Mouse (Mus musculus) forebrain, embryonic 10.5 days (tissue): ENCODE measurements at regions not wholly inside any gene's neighbourhood (a gene's known extent, or its start where the extent isn't known, plus 50 kb on each side); places are given as distances from the start of the nearest gene placed in this dataset.
A peak's percentile ranks its signal among the peaks of the same experiment; 100 is the strongest.

Source experiments
- DNase-seq: peaks from one replicate; pipeline ENCODE4 v3.0.0-alpha.2; 2017; ENCODE audit warnings: low spot score; ENCODE audit errors: extremely low spot score
- H3K27ac ChIP-seq: fragments of 300-500 bp; sonication (generic); 2 replicates; pipeline ENCODE4 v1.5.1; 2016; ENCODE audit warnings: mild to moderate bottlenecking
- H3K27me3 ChIP-seq: fragments of 300-500 bp; sonication (generic); 2 replicates; pipeline ENCODE4 v1.6.1; 2016; ENCODE audit warnings: mild to moderate bottlenecking; ENCODE audit not compliant: poor library complexity, severe bottlenecking
- H3K36me3 ChIP-seq: fragments of 300-500 bp; sonication (generic); replicated peaks from 2 replicates; pipeline ENCODE4 v1.6.1; 2016; ENCODE audit warnings: mild to moderate bottlenecking, moderate library complexity
- H3K4me1 ChIP-seq: fragments of 300-500 bp; sonication (generic); 2 replicates; pipeline ENCODE4 v1.6.1; 2016
- H3K4me3 ChIP-seq: fragments of 300-500 bp; sonication (generic); 2 replicates; pipeline ENCODE4 v1.5.1; 2016; ENCODE audit warnings: mild to moderate bottlenecking, moderate library complexity
- H3K9me3 ChIP-seq: fragments of 300-500 bp; sonication (generic); 2 replicates; pipeline ENCODE4 v1.6.1; 2016; ENCODE audit warnings: mild to moderate bottlenecking, moderate library complexity
- WGBS: fragments of 180-500 bp; shearing (Covaris S2); methylation state at CpG from one replicate; pipeline ENCODE4 v1.1.7; 2016; 5-methylcytosine and 5-hydroxymethylcytosine counted together

GRCm38 (mm10) chr1:19881193-19881592 is 672.5 kb downstream of the Tfap2b start:
- no peaks in the 10 kb centered on the region for H3K9me3 ChIP-seq
- no peak overlapping the region for H3K4me3 ChIP-seq
- DNase-seq = no peak
- no peak overlapping the region for H3K27ac ChIP-seq
- WGBS = 61% methylated on average over 8 of the region's 8 CpGs
- H3K4me1 ChIP-seq = 0 out of 2 replicates have a peak, but pooled peaks cover 5% of the 10 kb centered on the region
- H3K36me3 ChIP-seq = no peaks in the 10 kb centered on the region
- peaks cover 11% of the 10 kb centered on the region; the same call in 1 of the 2 replicates for H3K27me3 ChIP-seq

- no peaks in the 10 kb centered on the region for H3K9me3 ChIP-seq
- H3K36me3 ChIP-seq = no peaks in the 10 kb centered on the region
- WGBS = 49% methylated on average over 5 of the region's 5 CpGs
- DNase-seq = no peak
- no peak overlapping the region for H3K27ac ChIP-seq
- peaks cover 29% of the 10 kb centered on the region for H3K4me1 ChIP-seq
- peaks cover 98% of the 10 kb centered on the region for H3K27me3 ChIP-seq
- no peak overlapping the region for H3K4me3 ChIP-seq
Observed at GRCm38 (mm10) chr1:19899426-19899825, 690.7 kb downstream of the Tfap2b start.

GRCm38 (mm10) chr1:19899889-19900310 is 691.2 kb downstream of the Tfap2b start:
- DNase-seq = peak; percentile 42
- Histone ChIP-seq H3K9me3 (no peaks in the 10 kb centered on the region), H3K4me3 (no peak overlapping the region), H3K4me1 (peaks cover 29% of the 10 kb centered on the region), H3K27ac (no peak overlapping the region), H3K36me3 (no peaks in the 10 kb centered on the region), H3K27me3 (peaks cover 98% of the 10 kb centered on the region)
- WGBS = 13% methylated on average over 12 of the region's 12 CpGs

- Histone ChIP-seq H3K4me3 (no peak overlapping the region), H3K27me3 (peaks cover 98% of the 10 kb centered on the region), H3K27ac (no peak overlapping the region), H3K4me1 (peaks cover 29% of the 10 kb centered on the region), H3K36me3 (no peaks in the 10 kb centered on the region), H3K9me3 (no peaks in the 10 kb centered on the region)
- WGBS = 9% methylated on average over 2 of the region's 2 CpGs
- DNase-seq = peak; percentile 25
Observed at GRCm38 (mm10) chr1:19900983-19901531, 692.3 kb downstream of the Tfap2b start.

- no peak for DNase-seq
- Histone ChIP-seq H3K4me1 (peaks cover 8% of the 10 kb centered on the region; the same call in 1 of the 2 replicates), H3K36me3 (no peaks in the 10 kb centered on the region), H3K9me3 (no peaks in the 10 kb centered on the region), H3K27me3 (peaks cover 92% of the 10 kb centered on the region), H3K27ac (no peak overlapping the region), H3K4me3 (no peak overlapping the region)
- 35% methylated on average over 2 of the region's 2 CpGs for WGBS
Observed at GRCm38 (mm10) chr1:19912194-19912846, 703.6 kb downstream of the Tfap2b start.

- Histone ChIP-seq H3K36me3 (no peaks in the 10 kb centered on the region), H3K9me3 (no peaks in the 10 kb centered on the region), H3K27me3 (peaks cover 91% of the 10 kb centered on the region), H3K4me1 (no peaks in the 10 kb centered on the region), H3K27ac (no peak overlapping the region), H3K4me3 (no peak overlapping the region)
- 86% methylated on average over 4 of the region's 4 CpGs for WGBS
- DNase-seq = no peak
Observed at GRCm38 (mm10) chr1:19918762-19919161, 699.1 kb downstream of the Pkhd1 start.

- WGBS = 81% methylated on average over 1 of the region's 1 CpGs
- Histone ChIP-seq H3K4me3 (no peak overlapping the region), H3K27ac (no peak overlapping the region), H3K27me3 (peaks cover 100% of the 10 kb centered on the region), H3K9me3 (no peaks in the 10 kb centered on the region), H3K4me1 (peaks cover 13% of the 10 kb centered on the region), H3K36me3 (no peaks in the 10 kb centered on the region)
- DNase-seq = no peak
Observed at GRCm38 (mm10) chr1:19927192-19927591, 690.7 kb downstream of the Pkhd1 start.

- Histone ChIP-seq H3K4me1 (peaks cover 13% of the 10 kb centered on the region), H3K27ac (no peak overlapping the region), H3K36me3 (no peaks in the 10 kb centered on the region), H3K27me3 (peaks cover 100% of the 10 kb centered on the region), H3K9me3 (no peaks in the 10 kb centered on the region), H3K4me3 (no peak overlapping the region)
- DNase-seq = peak; percentile 50
- 7% methylated on average over 5 of the region's 5 CpGs for WGBS
Observed at GRCm38 (mm10) chr1:19927736-19928327, 690.0 kb downstream of the Pkhd1 start.

GRCm38 (mm10) chr1:19951050-19951679 is 666.7 kb downstream of the Pkhd1 start:
- Histone ChIP-seq H3K4me3 (0 out of 2 replicates have a peak overlapping the region, but pooled peaks have one; percentile 9), H3K4me1 (peaks cover 17% of the 10 kb centered on the region), H3K27me3 (peaks cover 41% of the 10 kb centered on the region), H3K9me3 (no peaks in the 10 kb centered on the region), H3K36me3 (no peaks in the 10 kb centered on the region), H3K27ac (no peak overlapping the region; the same call in 1 of the 2 replicates)
- WGBS = 24% methylated on average over 7 of the region's 7 CpGs
- peak; percentile 25 for DNase-seq

- no peaks in the 10 kb centered on the region for H3K36me3 ChIP-seq
- no peaks in the 10 kb centered on the region for H3K9me3 ChIP-seq
- H3K4me3 ChIP-seq = peak overlapping the region; percentile 9; the same call in 1 of the 2 replicates
- peaks cover 17% of the 10 kb centered on the region for H3K4me1 ChIP-seq
- WGBS = 22% methylated on average over 8 of the region's 8 CpGs
- no peak for DNase-seq
- H3K27ac ChIP-seq = no peak overlapping the region; the same call in 1 of the 2 replicates
- H3K27me3 ChIP-seq = peaks cover 46% of the 10 kb centered on the region
Observed at GRCm38 (mm10) chr1:19951680-19952248, 666.1 kb downstream of the Pkhd1 start.

GRCm38 (mm10) chr1:19973364-19973763 is 644.5 kb downstream of the Pkhd1 start:
- Histone ChIP-seq H3K27me3 (peaks cover 95% of the 10 kb centered on the region), H3K9me3 (no peaks in the 10 kb centered on the region)

GRCm38 (mm10) chr1:19973981-19974380 is 643.9 kb downstream of the Pkhd1 start:
- peaks cover 4% of the 10 kb centered on the region; the same call in 1 of the 2 replicates for H3K4me1 ChIP-seq
- no peak for DNase-seq
- peaks cover 97% of the 10 kb centered on the region for H3K27me3 ChIP-seq
- 71% methylated on average over 2 of the region's 2 CpGs for WGBS
- no peak overlapping the region for H3K4me3 ChIP-seq
- no peaks in the 10 kb centered on the region for H3K9me3 ChIP-seq
- H3K27ac ChIP-seq = no peak overlapping the region
- H3K36me3 ChIP-seq = no peaks in the 10 kb centered on the region

More at GRCm38 (mm10) chr1:19973364-19973763, 644.5 kb downstream of the Pkhd1 start:
- H3K4me3 ChIP-seq = no peak overlapping the region
- DNase-seq = no peak
- no peaks in the 10 kb centered on the region for H3K36me3 ChIP-seq
- WGBS = 67% methylated on average over 4 of the region's 4 CpGs
- peaks cover 4% of the 10 kb centered on the region for H3K4me1 ChIP-seq
- no peak overlapping the region for H3K27ac ChIP-seq
